Mouse (Mus musculus) liver, embryonic 11.5 days (tissue): ENCODE measurements at regions not wholly inside any gene's neighbourhood (a gene's known extent, or its start where the extent isn't known, plus 50 kb on each side); places are given as distances from the start of the nearest gene placed in this dataset.

Experiments used
- ATAC-seq: fragments of 200-750 bp; cut with Nextera tagmentation; replicated peaks from 2 replicates; pipeline ENCODE4 v1.8.0; 2017; ENCODE audit warnings: moderate number of reproducible peaks, mild to moderate bottlenecking, moderate TSS enrichment, moderate library complexity; ENCODE audit not compliant: low FRiP score
- DNase-seq: peaks from one replicate; pipeline ENCODE4 v3.0.0-alpha.2; 2017; ENCODE audit warnings: low spot score
- H3K27ac ChIP-seq: fragments of 300-500 bp; sonication (generic); 2 replicates; pipeline ENCODE4 v1.5.1; 2014; ENCODE audit warnings: mild to moderate bottlenecking, low read depth, low read length, control low read depth
- H3K27me3 ChIP-seq: fragments of 300-500 bp; sonication (generic); replicated peaks from 2 replicates; pipeline ENCODE4 v1.6.1; 2014; ENCODE audit warnings: low read length, mixed read lengths; ENCODE audit not compliant: control insufficient read depth, insufficient read depth
- H3K36me3 ChIP-seq: fragments of 300-500 bp; sonication (generic); 2 replicates; pipeline ENCODE4 v1.6.1; 2014; ENCODE audit warnings: mild to moderate bottlenecking, low read length, moderate library complexity, mixed read lengths; ENCODE audit not compliant: control insufficient read depth, insufficient read depth
- H3K4me1 ChIP-seq: fragments of 300-500 bp; sonication (generic); replicated peaks from 2 replicates; pipeline ENCODE4 v1.6.1; 2014; ENCODE audit warnings: low read length, mixed read lengths; ENCODE audit not compliant: control insufficient read depth, insufficient read depth
- H3K4me2 ChIP-seq: fragments of 300-500 bp; sonication (generic); 2 replicates; pipeline ENCODE4 v1.6.1; 2014; ENCODE audit warnings: mild to moderate bottlenecking, control low read depth, moderate library complexity
- H3K4me3 ChIP-seq: fragments of 300-500 bp; sonication (generic); 2 replicates; pipeline ENCODE4 v1.5.1; 2014; ENCODE audit warnings: low read depth, low read length, control low read depth
- H3K9ac ChIP-seq: fragments of 300-500 bp; sonication (generic); 2 replicates; pipeline ENCODE4 v1.6.1; 2014; ENCODE audit warnings: low read depth, low read length, control low read depth
- H3K9me3 ChIP-seq: fragments of 300-500 bp; sonication (generic); 2 replicates; pipeline ENCODE4 v1.6.1; 2016; ENCODE audit warnings: low read length, inconsistent platforms, mixed read lengths; ENCODE audit not compliant: control insufficient read depth
- WGBS: fragments of 180-500 bp; shearing (Covaris S2); extraction: QIAGEN DNeasy Blood & Tissue Kit; methylation state at CpG from one replicate; pipeline ENCODE4 v1.1.7; 2014; 5-methylcytosine and 5-hydroxymethylcytosine counted together

- Histone ChIP-seq H3K4me2 (no peak overlapping the region), H3K9ac (no peak overlapping the region), H3K36me3 (no peaks in the 10 kb centered on the region), H3K9me3 (no peaks in the 10 kb centered on the region), H3K27ac (no peak overlapping the region), H3K27me3 (no peaks in the 10 kb centered on the region), H3K4me1 (no peaks in the 10 kb centered on the region), H3K4me3 (no peak overlapping the region)
- WGBS, result 68% methylated on average over 3 of the region's 3 CpGs
- ATAC-seq (no peak), DNase-seq (no peak)
Observed at GRCm38 (mm10) chr12:39123391-39124095, 344.4 kb downstream of the Etv1 start.

- no peak overlapping the region for H3K9ac ChIP-seq
- DNase-seq (no peak), ATAC-seq (no peak)
- H3K4me3 ChIP-seq, result no peak overlapping the region
- WGBS, result 84% methylated on average over 6 of the region's 6 CpGs
- H3K9me3 ChIP-seq, result no peaks in the 10 kb centered on the region
- no peak overlapping the region for H3K27ac ChIP-seq
- no peak overlapping the region for H3K4me2 ChIP-seq
- H3K27me3 ChIP-seq, result no peaks in the 10 kb centered on the region
- no peaks in the 10 kb centered on the region for H3K36me3 ChIP-seq
- no peaks in the 10 kb centered on the region for H3K4me1 ChIP-seq
Observed at GRCm38 (mm10) chr12:39154689-39155088, 375.5 kb downstream of the Etv1 start.

- H3K4me1 ChIP-seq, result no peaks in the 10 kb centered on the region
- no peak overlapping the region for H3K27ac ChIP-seq
- WGBS, result 69% methylated on average over 4 of the region's 4 CpGs
- ATAC-seq (no peak), DNase-seq (no peak)
- H3K27me3 ChIP-seq, result no peaks in the 10 kb centered on the region
- H3K36me3 ChIP-seq, result no peaks in the 10 kb centered on the region
- H3K9ac ChIP-seq, result no peak overlapping the region
- no peak overlapping the region for H3K4me2 ChIP-seq
- H3K9me3 ChIP-seq, result no peaks in the 10 kb centered on the region
- no peak overlapping the region for H3K4me3 ChIP-seq
Observed at GRCm38 (mm10) chr12:39176958-39177357, 397.8 kb downstream of the Etv1 start.

- Histone ChIP-seq H3K36me3 (no peaks in the 10 kb centered on the region), H3K4me2 (no peak overlapping the region), H3K4me3 (no peak overlapping the region), H3K27me3 (no peaks in the 10 kb centered on the region), H3K9ac (no peak overlapping the region), H3K4me1 (no peaks in the 10 kb centered on the region), H3K27ac (no peak overlapping the region), H3K9me3 (no peaks in the 10 kb centered on the region)
- ATAC-seq (no peak), DNase-seq (no peak)
- WGBS, result 76% methylated on average over 4 of the region's 4 CpGs
Observed at GRCm38 (mm10) chr12:39224073-39224472, 444.9 kb downstream of the Etv1 start.

DNA sequence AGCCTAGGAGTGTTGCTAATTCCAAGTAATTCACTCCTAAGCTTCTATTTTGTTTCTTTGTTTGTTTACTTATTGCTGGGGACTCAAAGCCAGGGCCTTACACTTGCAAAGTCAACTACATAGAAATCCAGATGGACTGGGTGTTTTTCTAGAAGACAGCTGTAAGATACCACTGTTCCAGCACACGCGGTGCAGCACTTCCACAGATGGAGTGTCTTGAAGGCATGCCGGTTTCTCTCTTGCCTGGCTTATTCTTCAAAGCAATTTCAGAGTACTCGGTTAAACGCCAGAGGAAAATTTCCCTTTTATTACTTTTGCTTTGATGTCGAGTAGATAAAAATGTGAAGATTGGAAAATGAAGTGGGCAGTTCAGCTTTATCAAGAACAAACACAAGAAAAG lies 477.4 kb downstream of the Etv1 start:
- no peak overlapping the region for H3K9ac ChIP-seq
- no peaks in the 10 kb centered on the region for H3K36me3 ChIP-seq
- WGBS, result 84% methylated on average over 6 of the region's 6 CpGs
- no peaks in the 10 kb centered on the region for H3K27me3 ChIP-seq
- H3K4me2 ChIP-seq, result no peak overlapping the region
- H3K4me1 ChIP-seq, result no peaks in the 10 kb centered on the region
- H3K4me3 ChIP-seq, result no peak overlapping the region
- no peak for DNase-seq
- H3K27ac ChIP-seq, result no peak overlapping the region
- no peak for ATAC-seq
- no peaks in the 10 kb centered on the region for H3K9me3 ChIP-seq

- ATAC-seq, result no peak
- Histone ChIP-seq H3K9me3 (no peaks in the 10 kb centered on the region), H3K27me3 (no peaks in the 10 kb centered on the region), H3K4me2 (no peak overlapping the region), H3K36me3 (no peaks in the 10 kb centered on the region), H3K4me3 (no peak overlapping the region), H3K4me1 (no peaks in the 10 kb centered on the region), H3K27ac (no peak overlapping the region), H3K9ac (no peak overlapping the region)
- WGBS, result 71% methylated on average over 1 of the region's 1 CpGs
- DNase-seq, result no peak
Observed at GRCm38 (mm10) chr12:39257571-39257970, 478.4 kb downstream of the Etv1 start.

- Histone ChIP-seq H3K4me1 (no peaks in the 10 kb centered on the region), H3K4me3 (no peak overlapping the region), H3K9ac (no peak overlapping the region), H3K27ac (no peak overlapping the region), H3K4me2 (no peak overlapping the region), H3K27me3 (no peaks in the 10 kb centered on the region), H3K36me3 (no peaks in the 10 kb centered on the region), H3K9me3 (no peaks in the 10 kb centered on the region)
- DNase-seq, result no peak
- no peak for ATAC-seq
- 64% methylated on average over 2 of the region's 2 CpGs for WGBS
Observed at GRCm38 (mm10) chr12:39289676-39290075, 510.5 kb downstream of the Etv1 start.

GRCm38 (mm10) chr12:39301351-39302212 lies 522.4 kb downstream of the Etv1 start:
- Histone ChIP-seq H3K27ac (no peak overlapping the region), H3K27me3 (no peaks in the 10 kb centered on the region), H3K9ac (no peak overlapping the region), H3K4me2 (no peak overlapping the region), H3K4me1 (no peaks in the 10 kb centered on the region), H3K36me3 (no peaks in the 10 kb centered on the region), H3K9me3 (no peaks in the 10 kb centered on the region), H3K4me3 (no peak overlapping the region)
- 69% methylated on average over 13 of the region's 13 CpGs for WGBS
- no peak for DNase-seq
- ATAC-seq, result no peak

DNA sequence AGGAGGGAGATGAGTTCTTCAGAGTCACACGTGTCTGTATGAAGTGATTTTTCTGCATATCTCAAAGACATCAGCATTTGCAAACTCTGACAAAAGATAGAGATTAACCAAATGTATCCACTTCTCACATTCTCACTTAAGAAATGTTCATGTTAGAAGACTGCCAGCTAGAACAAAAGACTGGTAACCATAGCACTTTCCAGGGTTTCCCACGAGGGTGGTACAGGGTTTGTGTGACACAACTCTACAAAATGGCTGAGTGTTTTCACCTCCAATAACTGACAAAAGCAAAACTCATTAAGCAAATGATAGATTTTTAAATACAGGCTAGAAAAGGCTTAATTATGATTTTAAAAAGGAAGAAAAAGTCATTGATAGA lies 523.0 kb downstream of the Etv1 start:
- Histone ChIP-seq H3K27me3 (no peaks in the 10 kb centered on the region), H3K4me1 (no peaks in the 10 kb centered on the region), H3K9ac (no peak overlapping the region), H3K9me3 (no peaks in the 10 kb centered on the region), H3K4me2 (no peak overlapping the region), H3K36me3 (no peaks in the 10 kb centered on the region), H3K4me3 (no peak overlapping the region), H3K27ac (no peak overlapping the region)
- DNase-seq (no peak), ATAC-seq (no peak)
- 60% methylated on average over 2 of the region's 2 CpGs for WGBS
